Mouse (Mus musculus): ENCODE results near the gene Gm5901. TPM values are rescaled to one million over a fixed set of nuclear protein-coding genes. Genes with fewer than 3 reads are reported as not detected.

The Gm5901 gene
- polyA plus RNA-seq, 1 experiment from 2014 or later = not detected

GRCm38 (mm10) chr7:105367930-105368329 lies 6.9 kb upstream of the Gm5901 start, which contains the start of gene Olfr692:
Olfr692 (plus strand) TSS chr7:105368230.
- H3K4me3 ChIP-seq (ENCODE audit: low read depth, low read length) = no peak within 1 kb of the TSS
- no peaks in the 10 kb centered on the region for H3K4me1 ChIP-seq (ENCODE audit: control insufficient read depth, insufficient read depth, low read length)
- no peak within 1 kb of the TSS for H3K9ac ChIP-seq (ENCODE audit: low read length)
- H3K27me3 ChIP-seq (replicated peaks; ENCODE audit: control insufficient read depth, insufficient read depth, low read length) = no peaks in the 10 kb centered on the region
- no peaks in the 10 kb centered on the region for H3K9me3 ChIP-seq (replicated peaks; ENCODE audit: control insufficient read depth, low read length)
- H3K4me2 ChIP-seq (ENCODE audit: low read length) = no peak within 1 kb of the TSS
- H3K27ac ChIP-seq (ENCODE audit: low read depth, low read length) = no peak within 1 kb of the TSS
- peaks cover 8% of the 10 kb centered on the region; the same call in 1 of the 2 replicates for H3K36me3 ChIP-seq (ENCODE audit: control insufficient read depth, insufficient read depth, low read length)
- WGBS = 100% methylated on average over 1 of the region's 1 CpGs
- ATAC-seq (no peak), DNase-seq (ENCODE audit: low spot score) (no peak)

- H3K9me3 ChIP-seq (replicated peaks; ENCODE audit: control insufficient read depth, low read length) = no peaks in the 10 kb centered on the region
- peaks cover 10% of the 10 kb centered on the region for H3K36me3 ChIP-seq (ENCODE audit: control insufficient read depth, insufficient read depth, low read length)
- H3K9ac ChIP-seq (ENCODE audit: low read length) = no peak overlapping the region
- no peak for ATAC-seq
- no peak for DNase-seq (ENCODE audit: low spot score)
- WGBS = 92% methylated on average over 4 of the region's 4 CpGs
- H3K4me3 ChIP-seq (ENCODE audit: low read depth, low read length) = no peak overlapping the region
- no peak overlapping the region for H3K27ac ChIP-seq (ENCODE audit: low read depth, low read length)
- H3K27me3 ChIP-seq (replicated peaks; ENCODE audit: control insufficient read depth, insufficient read depth, low read length) = no peaks in the 10 kb centered on the region
- H3K4me2 ChIP-seq (ENCODE audit: low read length) = no peak overlapping the region
- no peaks in the 10 kb centered on the region for H3K4me1 ChIP-seq (ENCODE audit: control insufficient read depth, insufficient read depth, low read length)
Measured at GRCm38 (mm10) chr7:105368521-105368920, 6.3 kb upstream of the Gm5901 start.

- no peak for DNase-seq (ENCODE audit: low spot score)
- WGBS = 95% methylated on average over 1 of the region's 1 CpGs
Measured at GRCm38 (mm10) chr7:105372912-105373311, 1.9 kb upstream of the Gm5901 start.

GRCm38 (mm10) chr7:105373509-105373908 lies 1.3 kb upstream of the Gm5901 start:
- Histone ChIP-seq H3K9ac (ENCODE audit: low read length) (no peak overlapping the region), H3K4me1 (ENCODE audit: control insufficient read depth, insufficient read depth, low read length) (no peaks in the 10 kb centered on the region), H3K27me3 (replicated peaks; ENCODE audit: control insufficient read depth, insufficient read depth, low read length) (no peaks in the 10 kb centered on the region), H3K36me3 (ENCODE audit: control insufficient read depth, insufficient read depth, low read length) (peaks cover 36% of the 10 kb centered on the region), H3K4me2 (ENCODE audit: low read length) (no peak overlapping the region), H3K4me3 (ENCODE audit: low read depth, low read length) (no peak overlapping the region), H3K9me3 (replicated peaks; ENCODE audit: control insufficient read depth, low read length) (no peaks in the 10 kb centered on the region), H3K27ac (ENCODE audit: low read depth, low read length) (no peak overlapping the region)
- no peak for DNase-seq (ENCODE audit: low spot score)
- ATAC-seq = no peak
- WGBS = 93% methylated on average over 4 of the region's 4 CpGs

More at GRCm38 (mm10) chr7:105372912-105373311, 1.9 kb upstream of the Gm5901 start:
- Histone ChIP-seq H3K9me3 (replicated peaks; ENCODE audit: control insufficient read depth, low read length) (no peaks in the 10 kb centered on the region), H3K36me3 (ENCODE audit: control insufficient read depth, insufficient read depth, low read length) (peaks cover 30% of the 10 kb centered on the region), H3K4me2 (ENCODE audit: low read length) (no peak overlapping the region), H3K4me1 (ENCODE audit: control insufficient read depth, insufficient read depth, low read length) (no peaks in the 10 kb centered on the region), H3K4me3 (ENCODE audit: low read depth, low read length) (no peak overlapping the region), H3K27me3 (replicated peaks; ENCODE audit: control insufficient read depth, insufficient read depth, low read length) (no peaks in the 10 kb centered on the region), H3K9ac (ENCODE audit: low read length) (no peak overlapping the region), H3K27ac (ENCODE audit: low read depth, low read length) (no peak overlapping the region)
- no peak for ATAC-seq

- no peak for DNase-seq (ENCODE audit: low spot score)
- H3K9me3 ChIP-seq (replicated peaks; ENCODE audit: control insufficient read depth, low read length) = no peaks in the 10 kb centered on the region
- peaks cover 41% of the 10 kb centered on the region for H3K36me3 ChIP-seq (ENCODE audit: control insufficient read depth, insufficient read depth, low read length)
- no peak overlapping the region for H3K9ac ChIP-seq (ENCODE audit: low read length)
- H3K27ac ChIP-seq (ENCODE audit: low read depth, low read length) = no peak overlapping the region
- no peak overlapping the region for H3K4me2 ChIP-seq (ENCODE audit: low read length)
- H3K4me3 ChIP-seq (ENCODE audit: low read depth, low read length) = no peak overlapping the region
- 96% methylated on average over 3 of the region's 3 CpGs for WGBS
- no peak for ATAC-seq
- H3K27me3 ChIP-seq (replicated peaks; ENCODE audit: control insufficient read depth, insufficient read depth, low read length) = no peaks in the 10 kb centered on the region
- no peaks in the 10 kb centered on the region for H3K4me1 ChIP-seq (ENCODE audit: control insufficient read depth, insufficient read depth, low read length)
Measured at GRCm38 (mm10) chr7:105373976-105374375, 862 bp upstream of the Gm5901 start.

- WGBS = 92% methylated on average over 3 of the region's 3 CpGs
- H3K9ac ChIP-seq (ENCODE audit: low read length) = no peak overlapping the region
- H3K4me1 ChIP-seq (ENCODE audit: control insufficient read depth, insufficient read depth, low read length) = no peaks in the 10 kb centered on the region
Measured at GRCm38 (mm10) chr7:105380329-105380728, 5.5 kb downstream of the Gm5901 start.

GRCm38 (mm10) chr7:105387696-105388095 lies 12.9 kb downstream of the Gm5901 start:
- Histone ChIP-seq H3K4me2 (ENCODE audit: low read length) (no peak overlapping the region), H3K27ac (ENCODE audit: low read depth, low read length) (no peak overlapping the region), H3K4me3 (ENCODE audit: low read depth, low read length) (no peak overlapping the region), H3K9me3 (replicated peaks; ENCODE audit: control insufficient read depth, low read length) (no peaks in the 10 kb centered on the region), H3K9ac (ENCODE audit: low read length) (no peak overlapping the region), H3K27me3 (replicated peaks; ENCODE audit: control insufficient read depth, insufficient read depth, low read length) (no peaks in the 10 kb centered on the region), H3K36me3 (ENCODE audit: control insufficient read depth, insufficient read depth, low read length) (peaks cover 73% of the 10 kb centered on the region), H3K4me1 (ENCODE audit: control insufficient read depth, insufficient read depth, low read length) (no peaks in the 10 kb centered on the region)
- no peak for DNase-seq (ENCODE audit: low spot score)
- 93% methylated on average over 2 of the region's 2 CpGs for WGBS
- ATAC-seq = no peak

More at GRCm38 (mm10) chr7:105380329-105380728, 5.5 kb downstream of the Gm5901 start:
- no peak overlapping the region for H3K4me2 ChIP-seq (ENCODE audit: low read length)
- no peak overlapping the region for H3K27ac ChIP-seq (ENCODE audit: low read depth, low read length)
- H3K27me3 ChIP-seq (replicated peaks; ENCODE audit: control insufficient read depth, insufficient read depth, low read length) = no peaks in the 10 kb centered on the region
- peaks cover 83% of the 10 kb centered on the region for H3K36me3 ChIP-seq (ENCODE audit: control insufficient read depth, insufficient read depth, low read length)
- H3K4me3 ChIP-seq (ENCODE audit: low read depth, low read length) = no peak overlapping the region
- ATAC-seq = no peak
- DNase-seq (ENCODE audit: low spot score) = no peak
- no peaks in the 10 kb centered on the region for H3K9me3 ChIP-seq (replicated peaks; ENCODE audit: control insufficient read depth, low read length)

- Histone ChIP-seq H3K27ac (ENCODE audit: low read depth, low read length) (no peak overlapping the region), H3K9ac (ENCODE audit: low read length) (no peak overlapping the region), H3K4me2 (ENCODE audit: low read length) (no peak overlapping the region), H3K9me3 (replicated peaks; ENCODE audit: control insufficient read depth, low read length) (no peaks in the 10 kb centered on the region), H3K4me3 (ENCODE audit: low read depth, low read length) (no peak overlapping the region), H3K4me1 (ENCODE audit: control insufficient read depth, insufficient read depth, low read length) (no peaks in the 10 kb centered on the region), H3K36me3 (ENCODE audit: control insufficient read depth, insufficient read depth, low read length) (peaks cover 47% of the 10 kb centered on the region), H3K27me3 (replicated peaks; ENCODE audit: control insufficient read depth, insufficient read depth, low read length) (no peaks in the 10 kb centered on the region)
- WGBS = 98% methylated on average over 2 of the region's 2 CpGs
- DNase-seq (ENCODE audit: low spot score) (no peak), ATAC-seq (no peak)
Measured at GRCm38 (mm10) chr7:105390236-105390635, 15.4 kb downstream of the Gm5901 start.

- no peak for DNase-seq (ENCODE audit: low spot score)
- no peak for ATAC-seq
- H3K9me3 ChIP-seq (replicated peaks; ENCODE audit: control insufficient read depth, low read length) = no peaks in the 10 kb centered on the region
Measured at GRCm38 (mm10) chr7:105394606-105395005, 19.8 kb downstream of the Gm5901 start.

More at GRCm38 (mm10) chr7:105394606-105395005, 19.8 kb downstream of the Gm5901 start:
- Histone ChIP-seq H3K36me3 (ENCODE audit: control insufficient read depth, insufficient read depth, low read length) (peaks cover 6% of the 10 kb centered on the region), H3K4me3 (ENCODE audit: low read depth, low read length) (no peak overlapping the region), H3K27ac (ENCODE audit: low read depth, low read length) (no peak overlapping the region), H3K9ac (ENCODE audit: low read length) (no peak overlapping the region), H3K4me1 (ENCODE audit: control insufficient read depth, insufficient read depth, low read length) (peaks cover 6% of the 10 kb centered on the region; the same call in 1 of the 2 replicates), H3K27me3 (replicated peaks; ENCODE audit: control insufficient read depth, insufficient read depth, low read length) (no peaks in the 10 kb centered on the region), H3K4me2 (ENCODE audit: low read length) (no peak overlapping the region)
- WGBS = 82% methylated on average over 1 of the region's 1 CpGs

All from forebrain, embryonic 14.5 days (tissue).